Mouse (Mus musculus): ENCODE data around the gene Odf3l1.

Odf3l1 gene

GRCm38 (mm10) chr9:56882283-56882682 lies 17.8 kb upstream of the Odf3l1 start:
- in situ Hi-C loops (cut with MboI; ENCODE audit: low sequenced_read_pairs): no loop called here

- in situ Hi-C loops (cut with MboI; ENCODE audit: low sequenced_read_pairs): no loop called here
Measured at GRCm38 (mm10) chr9:56881539-56882082, 17.1 kb upstream of the Odf3l1 start.

- in situ Hi-C loops (cut with MboI; ENCODE audit: low sequenced_read_pairs): no loop called here
Measured at GRCm38 (mm10) chr9:56880790-56881189, 16.3 kb upstream of the Odf3l1 start.

GRCm38 (mm10) chr9:56877284-56877683 lies 12.8 kb upstream of the Odf3l1 start:
- in situ Hi-C loops (cut with MboI; ENCODE audit: low sequenced_read_pairs): no loop called here

DNA sequence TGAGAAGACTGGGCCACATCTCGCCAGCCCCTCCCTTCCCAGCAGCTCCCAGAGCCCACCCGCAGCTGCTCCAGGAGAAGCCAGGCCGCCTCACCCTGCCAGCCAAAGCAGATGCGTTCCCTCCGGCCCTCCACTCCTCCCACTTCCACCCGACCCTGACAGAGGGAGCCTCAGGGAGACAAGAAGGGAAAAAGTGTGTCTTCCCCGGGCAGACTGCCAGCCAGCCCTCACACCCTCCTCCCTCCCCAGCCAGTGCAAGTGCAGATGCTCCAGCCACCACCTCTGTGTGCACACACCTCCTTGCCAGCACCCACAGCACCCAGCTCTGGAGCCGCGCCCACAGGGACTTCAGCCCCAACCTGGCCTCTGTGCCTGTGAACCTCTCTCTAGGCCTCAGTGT lies 12.3 kb upstream of the Odf3l1 start:
- in situ Hi-C loops (cut with MboI; ENCODE audit: low sequenced_read_pairs): no loop called here

- in situ Hi-C loops (cut with MboI; ENCODE audit: low sequenced_read_pairs): no loop called here
Measured at GRCm38 (mm10) chr9:56873097-56873496, 8.6 kb upstream of the Odf3l1 start.

DNA sequence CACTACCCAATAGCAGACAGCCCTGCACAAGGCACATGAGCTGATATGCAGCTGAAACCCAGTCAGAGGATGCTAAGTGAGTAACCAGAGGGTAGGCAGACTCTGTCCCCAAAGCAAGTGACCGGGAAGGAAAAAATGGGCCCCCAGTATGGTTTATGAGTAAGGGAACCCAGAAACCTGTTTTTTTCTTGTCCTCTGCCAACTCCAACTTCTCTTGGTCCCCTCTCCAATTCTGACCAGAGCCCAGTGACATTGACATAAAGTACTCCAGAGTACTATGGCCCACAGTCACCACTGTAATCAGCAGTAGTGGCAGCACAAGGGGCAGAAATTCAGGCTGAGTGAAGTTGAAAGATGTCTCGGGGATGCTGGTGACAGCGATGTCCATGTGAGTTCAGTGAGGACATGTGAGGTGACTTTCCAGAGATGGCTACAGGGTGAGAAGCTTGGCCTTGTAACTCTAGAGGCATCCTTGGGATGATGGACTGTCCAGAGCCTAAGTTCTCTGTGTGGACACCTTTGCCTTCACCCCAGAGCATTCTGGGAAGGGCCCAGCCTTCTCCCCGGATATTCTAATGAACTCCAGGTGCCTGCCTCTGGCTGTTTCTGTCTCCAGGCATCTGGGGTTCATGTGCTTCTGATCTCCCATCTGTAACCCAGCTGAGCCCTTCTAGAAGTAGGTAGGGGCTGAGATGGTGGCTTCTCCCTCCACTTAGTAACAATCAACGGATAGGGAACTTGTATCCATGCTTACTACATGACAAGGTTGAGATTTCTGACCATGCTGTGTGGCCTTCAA lies 7.8 kb upstream of the Odf3l1 start:
- in situ Hi-C loops (cut with MboI; ENCODE audit: low sequenced_read_pairs): no loop called here

- in situ Hi-C loops (cut with MboI; ENCODE audit: low sequenced_read_pairs): no loop called here
Measured at GRCm38 (mm10) chr9:56871191-56871590, 6.7 kb upstream of the Odf3l1 start.

DNA sequence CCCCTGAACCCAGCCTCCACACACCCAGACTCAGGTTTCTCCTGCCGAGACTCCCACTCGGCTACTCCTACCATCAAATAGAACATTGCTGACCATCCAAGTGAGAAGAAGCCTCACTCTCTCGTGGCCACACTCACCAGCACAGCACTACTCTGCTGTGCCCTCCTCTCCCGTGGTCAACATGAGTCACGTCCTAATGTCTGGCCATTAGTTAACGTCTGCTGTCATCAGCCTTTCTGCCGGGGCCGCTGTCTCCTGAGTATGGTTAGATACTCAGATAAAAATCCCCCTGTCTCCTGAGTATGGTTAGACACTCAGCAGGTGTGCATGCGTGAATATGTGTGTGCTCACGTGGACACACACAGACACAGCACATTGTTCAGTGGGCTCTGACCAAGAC lies 6.3 kb upstream of the Odf3l1 start:
- in situ Hi-C loops (cut with MboI; ENCODE audit: low sequenced_read_pairs): no loop called here

DNA sequence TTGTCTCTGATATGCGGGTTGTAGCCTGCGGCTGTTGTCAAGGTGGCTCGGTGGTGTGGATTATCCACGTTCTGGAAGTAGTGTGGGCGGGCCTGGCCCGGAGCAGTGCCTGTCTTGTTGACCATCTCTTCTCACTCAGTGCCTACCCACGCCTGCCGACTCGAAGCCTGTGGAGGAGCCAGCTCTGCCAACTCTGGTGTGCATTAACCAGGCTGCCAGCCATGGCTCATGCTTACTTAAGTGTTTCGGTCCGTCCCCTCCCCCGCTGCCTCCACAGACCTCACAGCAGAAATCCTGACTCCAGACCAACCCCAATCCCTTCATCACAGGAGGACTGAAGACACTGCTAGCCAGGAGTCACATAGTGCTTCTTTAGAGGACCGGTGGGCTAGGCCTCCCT lies 5.1 kb upstream of the Odf3l1 start:
- in situ Hi-C loops (cut with MboI; ENCODE audit: low sequenced_read_pairs): no loop called here

DNA sequence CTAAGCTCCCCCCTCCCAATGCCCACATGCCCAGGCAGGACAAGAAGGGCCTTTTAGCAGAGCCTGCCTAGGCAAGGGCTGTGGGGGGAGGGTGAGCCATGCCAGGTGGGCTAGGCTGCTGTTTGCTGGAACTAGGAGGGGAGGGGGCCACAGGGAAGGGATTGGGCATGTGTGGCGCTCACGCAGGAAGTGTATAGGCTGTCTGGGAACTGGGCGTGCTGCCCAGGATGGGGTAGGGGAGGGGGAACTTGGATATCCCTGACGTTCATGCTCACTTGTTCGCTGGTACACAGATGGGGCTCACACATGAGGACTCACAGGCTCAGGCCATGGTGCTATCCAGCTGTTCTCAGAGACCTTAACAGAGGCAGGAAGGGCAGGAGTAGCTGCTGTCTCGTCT lies 3.8 kb upstream of the Odf3l1 start:
- in situ Hi-C loops (cut with MboI; ENCODE audit: low sequenced_read_pairs): no loop called here

DNA sequence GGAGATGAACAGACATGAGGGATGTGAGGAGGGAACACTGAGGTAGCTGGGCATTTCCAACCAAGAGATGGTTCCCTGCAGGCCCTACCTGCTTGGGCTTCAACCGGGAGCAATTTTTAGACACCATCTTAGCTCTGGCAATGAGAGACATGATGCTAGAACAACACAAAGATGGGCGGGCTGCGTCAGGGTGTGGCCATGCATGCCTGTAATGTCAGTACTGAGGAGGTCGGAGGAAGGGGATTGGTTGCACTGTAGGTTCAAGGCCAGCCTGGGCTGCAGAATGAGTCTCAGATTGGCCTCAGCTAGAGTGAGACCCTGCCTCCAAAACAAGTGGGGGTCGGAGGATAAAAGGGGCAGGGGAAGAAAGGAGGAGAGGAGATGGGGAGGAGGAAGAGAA lies 2.0 kb upstream of the Odf3l1 start:
- in situ Hi-C loops (cut with MboI; ENCODE audit: low sequenced_read_pairs): no loop called here

- in situ Hi-C loops (cut with MboI; ENCODE audit: low sequenced_read_pairs): no loop called here
Measured at GRCm38 (mm10) chr9:56865673-56866400, 1.4 kb upstream of the Odf3l1 start.

DNA sequence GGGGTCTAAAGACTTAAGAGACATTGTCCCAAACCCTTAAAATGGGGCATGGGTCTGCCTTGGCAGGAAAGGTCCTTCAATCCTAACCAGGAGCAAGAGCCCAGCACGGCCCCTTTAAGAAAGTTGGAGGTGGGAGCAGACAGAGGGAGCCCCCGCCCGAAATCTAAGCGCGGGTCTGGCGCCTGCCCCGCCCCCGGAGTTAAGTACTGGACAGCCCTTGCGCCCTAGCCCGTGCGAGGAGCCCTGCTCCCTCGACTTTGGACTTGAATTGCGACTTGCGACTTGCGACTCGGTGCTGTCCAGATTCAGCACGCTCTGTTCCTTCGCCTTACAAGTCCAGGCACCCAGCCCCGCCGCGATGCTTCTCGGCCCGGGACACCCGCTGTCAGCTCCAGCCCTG lies 353 bp upstream of the Odf3l1 start, which contains the start of gene Cspg4:
TSS of gene Cspg4 (plus strand) at position 202 of the 400 bp plus-strand sequence.
- in situ Hi-C loops (cut with MboI; ENCODE audit: low sequenced_read_pairs): no loop called here

- in situ Hi-C loops (cut with MboI; ENCODE audit: low sequenced_read_pairs): no loop called here
Measured at GRCm38 (mm10) chr9:56862863-56863262, 1.6 kb downstream of the Odf3l1 start.

- in situ Hi-C loops (cut with MboI; ENCODE audit: low sequenced_read_pairs): no loop called here
Measured at GRCm38 (mm10) chr9:56860486-56861269, 3.8 kb downstream of the Odf3l1 start.

GRCm38 (mm10) chr9:56860035-56860434 lies 4.4 kb downstream of the Odf3l1 start:
- in situ Hi-C loops (cut with MboI; ENCODE audit: low sequenced_read_pairs): no loop called here

DNA sequence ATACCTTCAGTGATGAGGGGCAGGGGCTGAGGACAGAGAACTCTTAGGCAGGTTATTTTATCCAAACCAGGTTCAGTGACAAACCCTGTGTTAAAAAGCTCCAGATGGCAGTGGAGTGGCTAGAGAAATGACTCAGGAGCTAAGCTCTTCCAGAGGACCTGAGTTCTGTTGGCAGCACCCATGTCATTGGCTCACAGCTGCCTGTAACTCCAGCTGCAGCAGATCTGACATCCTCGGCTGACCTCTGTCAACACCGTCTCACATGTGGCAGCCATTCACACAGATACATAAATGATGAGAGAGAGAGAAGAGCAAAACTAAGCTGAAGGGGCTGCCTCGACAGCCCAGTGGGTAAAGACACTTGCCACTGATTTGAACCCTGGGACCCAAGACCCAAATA lies 7.0 kb downstream of the Odf3l1 start:
- in situ Hi-C loops (cut with MboI; ENCODE audit: low sequenced_read_pairs): no loop called here

- in situ Hi-C loops (cut with MboI; ENCODE audit: low sequenced_read_pairs): no loop called here
Measured at GRCm38 (mm10) chr9:56851778-56852177, 12.7 kb downstream of the Odf3l1 start.

GRCm38 (mm10) chr9:56850905-56851252 lies 13.6 kb downstream of the Odf3l1 start:
- in situ Hi-C loops (cut with MboI; ENCODE audit: low sequenced_read_pairs): no loop called here
